Mouse (Mus musculus) megakaryocyte, embryonic 14.5 days (primary cell): Measurements from ENCODE around the gene Tmem235.

Source experiments
- FLI1 ChIP-seq: IDR thresholded peaks from 2 replicates; pipeline ENCODE4 v1.6.1; 2012; ENCODE audit warnings: low read length, inconsistent platforms, mixed read lengths
- GATA1 ChIP-seq: IDR thresholded peaks from 3 replicates; pipeline ENCODE4 v1.6.1; 2012; ENCODE audit warnings: mixed read lengths, low read length, inconsistent platforms, borderline replicate concordance

DNA sequence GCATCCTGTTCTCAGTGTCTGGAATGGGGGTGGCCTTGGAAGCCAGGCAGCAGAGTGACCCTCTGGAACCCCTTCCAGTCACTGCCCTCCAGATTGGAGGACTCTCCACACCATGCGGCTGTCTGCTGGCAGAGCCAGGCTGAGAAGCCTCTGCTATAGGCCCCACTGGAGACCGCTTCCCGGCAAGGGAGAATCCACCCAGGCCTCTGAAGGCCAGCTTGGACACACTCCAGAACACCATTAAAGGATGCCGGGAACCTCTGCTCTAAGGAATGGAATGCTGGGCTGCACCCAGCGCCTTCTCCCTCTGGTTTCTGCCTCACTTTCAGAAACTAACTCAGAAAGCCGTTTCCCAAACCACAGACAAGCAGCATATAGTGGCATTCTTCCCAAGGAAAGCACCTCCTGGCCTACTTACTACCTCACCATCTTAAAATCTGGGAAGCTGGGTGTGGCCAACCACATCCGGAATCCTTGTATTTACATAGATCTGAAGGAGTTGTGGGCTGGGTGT lies 37.8 kb upstream of the Tmem235 start:
- no peak for TF ChIP-seq GATA1
- no peak for TF ChIP-seq FLI1
